Mouse (Mus musculus) intestine, embryonic 16.5 days (tissue): ENCODE data around the gene Agap3. TPM values are rescaled to one million over a fixed set of nuclear protein-coding genes. Genes with fewer than 3 reads are reported as not detected.

Source experiments
- ATAC-seq: fragments of 200-750 bp; cut with Nextera tagmentation; 2 replicates; pipeline ENCODE4 v1.8.0; 2017; ENCODE audit warnings: moderate TSS enrichment, moderate library complexity
- H3K27ac ChIP-seq: fragments of 300-500 bp; sonication (generic); 2 replicates; pipeline ENCODE4 v1.5.1; 2014; ENCODE audit warnings: mild to moderate bottlenecking, low read length
- H3K27me3 ChIP-seq: fragments of 300-500 bp; sonication (generic); replicated peaks from 2 replicates; pipeline ENCODE4 v1.6.1; 2014; ENCODE audit warnings: low read length, control low read depth, mixed read lengths; ENCODE audit not compliant: control insufficient read depth, insufficient read depth
- H3K36me3 ChIP-seq: fragments of 300-500 bp; sonication (generic); 2 replicates; pipeline ENCODE4 v1.6.1; 2014; ENCODE audit warnings: low read length, control low read depth; ENCODE audit not compliant: control insufficient read depth, insufficient read depth
- H3K4me1 ChIP-seq: fragments of 300-500 bp; sonication (generic); 2 replicates; pipeline ENCODE4 v1.6.1; 2014; ENCODE audit warnings: low read length, control low read depth, mixed read lengths; ENCODE audit not compliant: control insufficient read depth, insufficient read depth
- H3K4me2 ChIP-seq: fragments of 300-500 bp; sonication (generic); 2 replicates; pipeline ENCODE4 v1.6.1; 2014; ENCODE audit warnings: low read depth, low read length, control low read depth
- H3K4me3 ChIP-seq: fragments of 300-500 bp; sonication (generic); 2 replicates; pipeline ENCODE4 v1.5.1; 2014; ENCODE audit warnings: mild to moderate bottlenecking, low read length
- H3K9ac ChIP-seq: fragments of 300-500 bp; sonication (generic); 2 replicates; pipeline ENCODE4 v1.6.1; 2014; ENCODE audit warnings: low read depth, low read length
- H3K9me3 ChIP-seq: fragments of 300-500 bp; sonication (generic); 2 replicates; pipeline ENCODE4 v1.6.1; 2016; ENCODE audit warnings: low read length, control low read depth; ENCODE audit not compliant: control insufficient read depth
- WGBS: fragments of 180-500 bp; shearing (Covaris S2); extraction: QIAGEN DNeasy Blood & Tissue Kit; methylation state at CpG from one replicate; pipeline ENCODE4 v1.1.7; 2014; 5-methylcytosine and 5-hydroxymethylcytosine counted together
- polyA plus RNA-seq: library from polyadenylated mRNA; unstranded; fragments of >200 nt; fragmentation: Nextera tagmentation; extraction: Ambion mirVana; gene quantifications from 2 replicates; pipeline ENCODE4 v1.2.1, GENCODE M21; 2015

Agap3 gene
- polyA plus RNA-seq, 1 experiment from 2014 or later: 10.2 TPM

- H3K27ac ChIP-seq: no peak overlapping the region
- no peaks in the 10 kb centered on the region for H3K36me3 ChIP-seq
- H3K9me3 ChIP-seq: no peaks in the 10 kb centered on the region
- no peaks in the 10 kb centered on the region for H3K27me3 ChIP-seq
- 88% methylated on average over 10 of the region's 10 CpGs for WGBS
- peaks cover 14% of the 10 kb centered on the region for H3K4me1 ChIP-seq
- no peak for ATAC-seq
- H3K9ac ChIP-seq: no peak overlapping the region
- H3K4me3 ChIP-seq: no peak overlapping the region
- no peak overlapping the region for H3K4me2 ChIP-seq
Observed at GRCm38 (mm10) chr5:24417587-24417986, 34.4 kb upstream of the Agap3 start.

- Histone ChIP-seq H3K4me1 (peaks cover 10% of the 10 kb centered on the region), H3K9ac (no peak overlapping the region), H3K9me3 (no peaks in the 10 kb centered on the region), H3K36me3 (no peaks in the 10 kb centered on the region), H3K4me3 (no peak overlapping the region), H3K4me2 (no peak overlapping the region), H3K27me3 (no peaks in the 10 kb centered on the region), H3K27ac (no peak overlapping the region)
- WGBS: 89% methylated on average over 9 of the region's 9 CpGs
- no peak for ATAC-seq
Observed at GRCm38 (mm10) chr5:24420381-24420780, 31.6 kb upstream of the Agap3 start.

- under 1% methylated on average over 46 of the region's 46 CpGs for WGBS
- Histone ChIP-seq H3K27ac (peak within 1 kb of the TSS; percentile 98), H3K36me3 (no peaks in the 10 kb centered on the region), H3K27me3 (no peaks in the 10 kb centered on the region), H3K4me2 (peak within 1 kb of the TSS; percentile 86), H3K4me1 (peaks cover 27% of the 10 kb centered on the region), H3K9ac (peak within 1 kb of the TSS; percentile 81), H3K9me3 (no peaks in the 10 kb centered on the region), H3K4me3 (peak within 1 kb of the TSS; percentile 76)
- ATAC-seq: peak; percentile 89
Observed at GRCm38 (mm10) chr5:24423129-24424003, 28.6 kb upstream of the Agap3 start, which contains the start of the genes Cdk5 and Slc4a2. Cdk5 (minus strand) TSS chr5:24423530. Slc4a2 (plus strand) TSS chr5:24423837.

GRCm38 (mm10) chr5:24424004-24424781 is 27.8 kb upstream of the Agap3 start:
- ATAC-seq: no peak
- peak overlapping the region; percentile 98 for H3K27ac ChIP-seq
- H3K36me3 ChIP-seq: no peaks in the 10 kb centered on the region
- H3K4me1 ChIP-seq: peaks cover 27% of the 10 kb centered on the region
- peak overlapping the region; percentile 81 for H3K9ac ChIP-seq
- no peaks in the 10 kb centered on the region for H3K27me3 ChIP-seq
- 12% methylated on average over 21 of the region's 21 CpGs for WGBS
- peak overlapping the region; percentile 76 for H3K4me3 ChIP-seq
- H3K4me2 ChIP-seq: peak overlapping the region; percentile 86
- H3K9me3 ChIP-seq: no peaks in the 10 kb centered on the region

GRCm38 (mm10) chr5:24424861-24425411 is 27.0 kb upstream of the Agap3 start:
- Histone ChIP-seq H3K4me1 (peaks cover 27% of the 10 kb centered on the region), H3K4me2 (peak overlapping the region; percentile 86), H3K36me3 (peaks cover 4% of the 10 kb centered on the region; the same call in 1 of the 2 replicates), H3K27ac (peak overlapping the region; percentile 98), H3K27me3 (no peaks in the 10 kb centered on the region), H3K9ac (peak overlapping the region; percentile 81), H3K9me3 (no peaks in the 10 kb centered on the region), H3K4me3 (peak overlapping the region; percentile 76)
- peak; percentile 30 for ATAC-seq
- WGBS: under 1% methylated on average over 50 of the region's 60 CpGs

- H3K9me3 ChIP-seq: no peaks in the 10 kb centered on the region
- H3K36me3 ChIP-seq: peaks cover 6% of the 10 kb centered on the region; the same call in 1 of the 2 replicates
- peak overlapping the region; percentile 98 for H3K27ac ChIP-seq
- H3K27me3 ChIP-seq: no peaks in the 10 kb centered on the region
- peaks cover 27% of the 10 kb centered on the region for H3K4me1 ChIP-seq
- ATAC-seq: 0 out of 2 replicates have a peak, but pooled peaks have one; percentile 1
- WGBS: under 1% methylated on average over 29 of the region's 30 CpGs
- H3K4me2 ChIP-seq: peak overlapping the region; percentile 86
- H3K9ac ChIP-seq: peak overlapping the region; percentile 81
- H3K4me3 ChIP-seq: peak overlapping the region; percentile 76
Observed at GRCm38 (mm10) chr5:24425421-24426036, 26.4 kb upstream of the Agap3 start.

- Histone ChIP-seq H3K9me3 (no peaks in the 10 kb centered on the region), H3K4me3 (peak overlapping the region; percentile 76), H3K9ac (peak overlapping the region; percentile 81), H3K4me2 (peak overlapping the region; percentile 86), H3K36me3 (peaks cover 6% of the 10 kb centered on the region; the same call in 1 of the 2 replicates), H3K27ac (peak overlapping the region; percentile 98), H3K27me3 (no peaks in the 10 kb centered on the region), H3K4me1 (peaks cover 27% of the 10 kb centered on the region)
- no peak for ATAC-seq
- WGBS: 2% methylated on average over 10 of the region's 10 CpGs
Observed at GRCm38 (mm10) chr5:24426037-24426432, 25.9 kb upstream of the Agap3 start.

- no peaks in the 10 kb centered on the region for H3K27me3 ChIP-seq
- peak overlapping the region; percentile 86 for H3K4me2 ChIP-seq
- H3K9ac ChIP-seq: peak overlapping the region; percentile 81
- no peaks in the 10 kb centered on the region for H3K9me3 ChIP-seq
- peak overlapping the region; percentile 98 for H3K27ac ChIP-seq
- H3K4me3 ChIP-seq: peak overlapping the region; percentile 76
- WGBS: 20% methylated on average over 9 of the region's 9 CpGs
- 0 out of 2 replicates have a peak, but pooled peaks have one; percentile 9 for ATAC-seq
- peaks cover 27% of the 10 kb centered on the region for H3K4me1 ChIP-seq
- peaks cover 6% of the 10 kb centered on the region; the same call in 1 of the 2 replicates for H3K36me3 ChIP-seq
Observed at GRCm38 (mm10) chr5:24426556-24427284, 25.3 kb upstream of the Agap3 start.
